Mouse (Mus musculus) megakaryocyte, embryonic 14.5 days (primary cell): ENCODE measurements around the gene Xndc1.

Experiments
- FLI1 ChIP-seq: IDR thresholded peaks from 2 replicates; pipeline ENCODE4 v1.6.1; 2012; ENCODE audit warnings: low read length, inconsistent platforms, mixed read lengths
- GATA1 ChIP-seq: IDR thresholded peaks from 3 replicates; pipeline ENCODE4 v1.6.1; 2012; ENCODE audit warnings: mixed read lengths, low read length, inconsistent platforms, borderline replicate concordance

GRCm38 (mm10) chr7:102113151-102113729 is 47.9 kb downstream of the Xndc1 start:
- no peak for TF ChIP-seq FLI1
- no peak for TF ChIP-seq GATA1
